Mouse (Mus musculus): ENCODE measurements around the gene Mios.

Gene Mios

DNA sequence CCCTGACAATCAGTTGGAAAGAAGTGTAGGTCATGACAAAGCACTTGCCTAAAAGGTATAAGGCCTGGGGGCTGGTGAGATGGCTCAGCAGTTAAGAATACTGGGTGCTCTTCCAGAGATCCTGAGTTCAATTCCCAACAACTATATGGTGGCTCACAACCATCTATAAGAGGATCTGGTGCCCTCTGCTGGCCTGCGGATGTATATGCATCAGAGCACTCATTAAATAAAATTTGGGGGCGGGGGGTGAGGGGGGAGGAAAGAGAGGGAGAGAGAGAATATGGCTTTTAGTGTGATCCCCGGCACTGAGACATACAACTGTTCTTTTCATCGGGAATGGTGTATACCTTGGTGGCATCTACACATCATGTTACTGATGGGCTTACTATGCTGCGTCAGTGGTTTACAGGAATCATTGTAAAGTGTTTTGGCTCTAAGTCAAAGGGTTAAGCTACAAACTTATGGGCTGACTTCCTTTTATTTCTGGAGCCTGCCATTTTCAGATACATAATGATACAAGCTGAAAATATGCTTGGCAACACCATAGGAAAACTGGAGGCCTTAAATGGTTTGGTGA, 69.5 kb downstream of the Mios start:
- DNase-seq (ENCODE audit: low spot score): peak; percentile 48

DNA sequence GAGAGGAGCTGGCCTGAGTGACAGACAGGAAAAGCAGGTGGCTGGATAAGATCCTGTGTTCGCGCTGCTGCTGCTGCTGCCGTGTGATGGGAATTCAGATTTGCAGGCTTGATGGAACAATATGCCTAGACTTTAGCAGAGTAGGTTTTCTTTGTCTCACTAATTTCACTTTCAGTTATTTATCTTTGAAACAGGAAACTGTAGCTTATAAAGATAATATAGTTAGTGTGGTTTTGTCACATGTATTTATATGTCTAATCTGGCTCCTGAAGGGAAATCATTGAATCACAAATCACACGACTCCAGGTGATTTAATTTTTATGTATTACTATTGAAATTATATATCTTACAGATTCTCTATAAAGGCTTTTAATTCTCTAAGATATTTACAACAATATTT, 74.2 kb downstream of the Mios start:
- DNase-seq (ENCODE audit: low spot score): no peak

DNA sequence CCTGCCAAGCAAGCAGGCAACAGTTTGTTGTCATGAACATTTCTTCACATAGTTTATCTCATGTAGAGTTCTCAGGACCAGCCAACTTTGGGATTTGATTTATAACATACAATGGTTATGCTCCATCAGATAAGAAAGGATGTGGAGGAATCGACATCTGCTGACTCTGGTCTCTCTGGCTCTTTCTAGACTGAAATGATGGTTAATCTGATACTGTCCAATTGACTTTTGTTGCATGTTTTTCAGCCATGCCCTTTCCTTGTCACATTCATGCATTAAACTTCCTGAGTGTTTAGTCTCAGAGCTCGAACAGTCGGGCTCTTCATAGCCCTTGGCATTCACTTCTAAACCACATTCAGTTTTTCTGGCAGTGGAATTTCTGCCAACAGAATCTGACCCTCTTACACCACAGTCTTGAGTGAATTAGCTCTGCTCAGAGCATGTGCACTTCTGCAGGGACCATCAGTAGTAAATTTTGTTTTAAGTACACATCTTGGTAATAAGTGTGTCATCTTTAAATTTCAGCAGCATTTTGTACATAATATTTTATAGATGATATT, 76.5 kb downstream of the Mios start:
- DNase-seq (ENCODE audit: low spot score): no peak
